Mouse (Mus musculus): ENCODE measurements around the gene Maml2. TPM values are rescaled to one million over a fixed set of nuclear protein-coding genes. Genes with fewer than 3 reads are reported as not detected.

Maml2 gene
- total RNA-seq, 1 experiment = 1.9 TPM

- H3K4me3 ChIP-seq (ENCODE audit: insufficient read depth in 1 of 2, low read depth in 1 of 2, low read length in 2 of 2, poor library complexity in 1 of 2, severe bottlenecking in 1 of 2) = no peak overlapping the region
- DNase-seq (ENCODE audit: low read depth, low spot score) = no peak
- in situ Hi-C loops (cut with MboI; ENCODE audit: low sequenced_read_pairs in 2 of 2, unreplicated experiment in 2 of 2) = no loop called here
- peaks cover 3 to 6% of the 10 kb centered on the region in 2 experiments; a peak in 2 of 4 replicates for H3K4me1 ChIP-seq (ENCODE audit: control insufficient read depth in 2 of 2, insufficient read depth in 2 of 2, low read length in 2 of 2, poor library complexity in 1 of 2)
- no peaks in the 10 kb centered on the region for H3K36me3 ChIP-seq (ENCODE audit: control insufficient read depth, insufficient read depth, low read length, poor library complexity, severe bottlenecking)
- H3K9ac ChIP-seq (ENCODE audit: insufficient read depth, low read depth, low read length, poor library complexity, severe bottlenecking) = no peak overlapping the region
- no peaks in the 10 kb centered on the region for H3K9me3 ChIP-seq (ENCODE audit: control insufficient read depth, insufficient read depth, low read depth, low read length)
- TF ChIP-seq MAFK (IDR thresholded peaks at IDR 0.05; ENCODE audit: insufficient read depth, low read depth, low read length) (no peak), HCFC1 (IDR thresholded peaks at IDR 0.05; ENCODE audit: borderline replicate concordance, insufficient read depth, low read length) (no peak), CHD2 (IDR thresholded peaks at IDR 0.05; ENCODE audit: low read depth, low read length) (no peak)
- no peak overlapping the region for H3K27ac ChIP-seq (ENCODE audit: insufficient read depth, low read depth, low read length, poor library complexity, severe bottlenecking)
These were observed 2.3 kb downstream of the Maml2 start for GRCm38 (mm10) chr9:13300041-13300441.

- TF ChIP-seq ZC3H11A (IDR thresholded peaks at IDR 0.05; ENCODE audit: borderline replicate concordance, low read depth, low read length) (no peak), ZNF384 (IDR thresholded peaks at IDR 0.05; ENCODE audit: low read depth, low read length) (no peak), CHD2 (IDR thresholded peaks at IDR 0.05; ENCODE audit: low read depth, low read length) (no peak), MAFK (IDR thresholded peaks at IDR 0.05; ENCODE audit: insufficient read depth, low read depth, low read length) (no peak), HCFC1 (IDR thresholded peaks at IDR 0.05; ENCODE audit: borderline replicate concordance, insufficient read depth, low read length) (no peak)
- H3K9ac ChIP-seq (ENCODE audit: insufficient read depth, low read depth, low read length, poor library complexity, severe bottlenecking) = no peak overlapping the region
- DNase-seq (ENCODE audit: low read depth, low spot score) = no peak
- H3K4me1 ChIP-seq (ENCODE audit: control insufficient read depth in 2 of 2, insufficient read depth in 2 of 2, low read length in 2 of 2, poor library complexity in 1 of 2) = peaks cover 0 to 6% of the 10 kb centered on the region in 2 experiments; a peak in 2 of 4 replicates
- no peaks in the 10 kb centered on the region for H3K36me3 ChIP-seq (ENCODE audit: control insufficient read depth, insufficient read depth, low read length, poor library complexity, severe bottlenecking)
- no peak overlapping the region for H3K27ac ChIP-seq (ENCODE audit: insufficient read depth, low read depth, low read length, poor library complexity, severe bottlenecking)
- in situ Hi-C loops (cut with MboI; ENCODE audit: low sequenced_read_pairs in 2 of 2, unreplicated experiment in 2 of 2) = no loop called here
- no peak overlapping the region for H3K4me3 ChIP-seq (ENCODE audit: insufficient read depth in 1 of 2, low read depth in 1 of 2, low read length in 2 of 2, poor library complexity in 1 of 2, severe bottlenecking in 1 of 2)
- no peaks in the 10 kb centered on the region for H3K9me3 ChIP-seq (ENCODE audit: control insufficient read depth, insufficient read depth, low read depth, low read length)
These were observed 3.4 kb downstream of the Maml2 start for GRCm38 (mm10) chr9:13300891-13301782.

GRCm38 (mm10) chr9:13302183-13302825 lies 4.5 kb downstream of the Maml2 start:
- H3K27ac ChIP-seq (ENCODE audit: insufficient read depth, low read depth, low read length, poor library complexity, severe bottlenecking) = no peak overlapping the region
- no peaks in the 10 kb centered on the region for H3K36me3 ChIP-seq (ENCODE audit: control insufficient read depth, insufficient read depth, low read length, poor library complexity, severe bottlenecking)
- in situ Hi-C loops (cut with MboI; ENCODE audit: low sequenced_read_pairs in 2 of 2, unreplicated experiment in 2 of 2) = no loop called here
- TF ChIP-seq MAFK (IDR thresholded peaks at IDR 0.05; ENCODE audit: insufficient read depth, low read depth, low read length) = no peak
- no peak for TF ChIP-seq HCFC1 (IDR thresholded peaks at IDR 0.05; ENCODE audit: borderline replicate concordance, insufficient read depth, low read length)
- TF ChIP-seq ZNF384 (IDR thresholded peaks at IDR 0.05; ENCODE audit: low read depth, low read length) = no peak
- TF ChIP-seq CHD2 (IDR thresholded peaks at IDR 0.05; ENCODE audit: low read depth, low read length) = no peak
- TF ChIP-seq ZC3H11A (IDR thresholded peaks at IDR 0.05; ENCODE audit: borderline replicate concordance, low read depth, low read length) = no peak
- no peak overlapping the region for H3K9ac ChIP-seq (ENCODE audit: insufficient read depth, low read depth, low read length, poor library complexity, severe bottlenecking)
- no peaks in the 10 kb centered on the region for H3K9me3 ChIP-seq (ENCODE audit: control insufficient read depth, insufficient read depth, low read depth, low read length)
- DNase-seq (ENCODE audit: low read depth, low spot score) = no peak
- no peak overlapping the region for H3K4me3 ChIP-seq (ENCODE audit: insufficient read depth in 1 of 2, low read depth in 1 of 2, low read length in 2 of 2, poor library complexity in 1 of 2, severe bottlenecking in 1 of 2)
- peaks cover 0 to 5% of the 10 kb centered on the region in 2 experiments; a peak in 1 of 4 replicates for H3K4me1 ChIP-seq (ENCODE audit: control insufficient read depth in 2 of 2, insufficient read depth in 2 of 2, low read length in 2 of 2, poor library complexity in 1 of 2)

- H3K4me1 ChIP-seq (ENCODE audit: control insufficient read depth in 2 of 2, insufficient read depth in 2 of 2, low read length in 2 of 2, poor library complexity in 1 of 2) = 0 out of 4 replicates have a peak, but pooled peaks cover 0 to 2% of the 10 kb centered on the region in 2 experiments
- TF ChIP-seq ZNF384 (IDR thresholded peaks at IDR 0.05; ENCODE audit: low read depth, low read length) (no peak), CHD2 (IDR thresholded peaks at IDR 0.05; ENCODE audit: low read depth, low read length) (no peak), ZC3H11A (IDR thresholded peaks at IDR 0.05; ENCODE audit: borderline replicate concordance, low read depth, low read length) (no peak), HCFC1 (IDR thresholded peaks at IDR 0.05; ENCODE audit: borderline replicate concordance, insufficient read depth, low read length) (no peak), MAFK (IDR thresholded peaks at IDR 0.05; ENCODE audit: insufficient read depth, low read depth, low read length) (no peak)
- H3K9me3 ChIP-seq (ENCODE audit: control insufficient read depth, insufficient read depth, low read depth, low read length) = no peaks in the 10 kb centered on the region
- H3K9ac ChIP-seq (ENCODE audit: insufficient read depth, low read depth, low read length, poor library complexity, severe bottlenecking) = no peak overlapping the region
- no peak for DNase-seq (ENCODE audit: low read depth, low spot score)
- H3K36me3 ChIP-seq (ENCODE audit: control insufficient read depth, insufficient read depth, low read length, poor library complexity, severe bottlenecking) = no peaks in the 10 kb centered on the region
- H3K27ac ChIP-seq (ENCODE audit: insufficient read depth, low read depth, low read length, poor library complexity, severe bottlenecking) = no peak overlapping the region
- no peak overlapping the region for H3K4me3 ChIP-seq (ENCODE audit: insufficient read depth in 1 of 2, low read depth in 1 of 2, low read length in 2 of 2, poor library complexity in 1 of 2, severe bottlenecking in 1 of 2)
- in situ Hi-C loops (cut with MboI; ENCODE audit: low sequenced_read_pairs in 2 of 2, unreplicated experiment in 2 of 2) = no loop called here
These were observed 5.5 kb downstream of the Maml2 start for GRCm38 (mm10) chr9:13303099-13303771.
